Mouse (Mus musculus) lung, postnatal 0 days (tissue): ENCODE results near the gene Eif3c.

ENCODE experiments used
- CTCF ChIP-seq: IDR thresholded peaks from 2 replicates; pipeline ENCODE4 v1.5.1; 2016; ENCODE audit warnings: antibody characterized with exemption, mild to moderate bottlenecking
- EP300 ChIP-seq: IDR thresholded peaks from 2 replicates; pipeline ENCODE4 v1.6.1; 2016; ENCODE audit warnings: antibody characterized with exemption, mild to moderate bottlenecking, control low read depth

DNA sequence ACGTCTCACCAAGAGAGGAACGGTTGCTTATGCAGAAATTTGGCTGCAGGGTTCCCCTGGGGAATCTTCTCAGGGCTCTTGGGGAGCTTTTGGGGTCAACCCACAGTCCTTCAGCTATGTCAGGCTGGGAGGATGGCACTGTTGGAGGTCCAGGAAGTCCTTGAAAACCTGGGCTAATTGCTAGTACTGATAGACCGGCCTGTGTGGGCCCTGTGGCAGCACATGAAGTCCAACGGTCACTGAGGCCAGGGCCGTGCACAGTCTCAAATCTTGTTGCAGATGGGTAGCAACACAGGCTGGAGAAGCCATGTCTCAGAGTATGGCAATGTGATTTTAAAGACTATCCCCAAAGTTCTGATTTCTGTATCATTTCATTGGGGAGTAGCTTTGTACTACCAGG, 41.6 kb upstream of the Eif3c start:
- TF ChIP-seq EP300 (no peak), CTCF (no peak)
